Mouse (Mus musculus) large intestine, adult 2 months (tissue): ENCODE data around the gene Zfp988. TPM values are rescaled to one million over a fixed set of nuclear protein-coding genes. Genes with fewer than 3 reads are reported as not detected.

Experiments used
- polyA plus RNA-seq: library from polyadenylated mRNA; depleted of rRNA; stranded (reverse); fragments of >200 nt; gene quantifications from 2 replicates; pipeline ENCODE4 v1.2.3, GENCODE M21; 2012; rRNA removed

The Zfp988 gene
- polyA plus RNA-seq, 1 experiment, result not detected

Other genes with a start within 250 kb of the Zfp988 start
- gene Zfp991, start 173.6 kb upstream of the Zfp988 start, polyA plus RNA-seq, result 0.16 and 0.19 TPM in 2 replicates
- not detected in 2 replicates for gene Zfp978, start 55.6 kb downstream of the Zfp988 start, polyA plus RNA-seq
- 0.06 and 0.08 TPM in 2 replicates for gene Zfp982, start 186.7 kb downstream of the Zfp988 start, polyA plus RNA-seq
- not detected in 2 replicates for gene Gm16503, start 234.5 kb downstream of the Zfp988 start, polyA plus RNA-seq
- not detected in 2 replicates for gene Zfp985, start 247.6 kb downstream of the Zfp988 start, polyA plus RNA-seq